9 mouse cellular contexts compared by ENCODE assay signal in genomic region chr15:99678063-99678800, GRCm38 (mm10). TPM values are rescaled to one million over a fixed set of nuclear protein-coding genes. Genes with fewer than 3 reads are reported as not detected.
DNase-seq lines count a peak whose midpoint lies in the region; ATAC-seq lines count a peak whose summit lies in the region.
"Had no signal": no experiment of that assay in that cellular context is flagged by ENCODE, and none has a peak within 500 bp of the region (broad histone marks: within the 10 kb centered on the region; RNA-seq: fewer than 3 reads in every experiment).

No protein-coding gene starts in this region.

- H3K4me1 ChIP-seq in midbrain, embryonic 10.5 days: peaks cover 30% of the 10 kb centered on the region
- H3K4me1 ChIP-seq in midbrain, embryonic 14.5 days (ENCODE audit: control insufficient read depth, insufficient read depth, low read length): peaks cover 42% of the 10 kb centered on the region
- no peaks in the 10 kb centered on the region; the same call in 1 of the 2 replicates for H3K4me1 ChIP-seq in embryonic facial prominence, embryonic 11.5 days (ENCODE audit: control insufficient read depth, insufficient read depth, low read length)

- DNase-seq in adrenal gland, adult 2 months: peak; percentile 39
- DNase-seq in adrenal gland, adult 8-10 months: no peak
- DNase-seq in midbrain, embryonic 10.5 days (ENCODE audit: low spot score): no peak
- no peak for DNase-seq in midbrain, embryonic 14.5 days
- peak; percentile 55 for DNase-seq in embryonic facial prominence, embryonic 11.5 days (ENCODE audit: low spot score)
- DNase-seq in lung, postnatal 36 days: peak; percentile 57

- H3K4me2 ChIP-seq in midbrain, embryonic 14.5 days (ENCODE audit: low read length): no peak overlapping the region
- no peak overlapping the region for H3K4me2 ChIP-seq in embryonic facial prominence, embryonic 11.5 days (ENCODE audit: low read depth, low read length)

- no peaks in the 10 kb centered on the region for H3K9me3 ChIP-seq in midbrain, embryonic 10.5 days (replicated peaks)
- H3K9me3 ChIP-seq in midbrain, embryonic 14.5 days (ENCODE audit: control insufficient read depth, low read length): no peaks in the 10 kb centered on the region
- H3K9me3 ChIP-seq in embryonic facial prominence, embryonic 11.5 days (replicated peaks; ENCODE audit: control insufficient read depth, low read length): no peaks in the 10 kb centered on the region

- H3K4me3 ChIP-seq in midbrain, embryonic 10.5 days: no peak overlapping the region
- no peak overlapping the region for H3K4me3 ChIP-seq in midbrain, embryonic 14.5 days (replicated peaks; ENCODE audit: low read depth, low read length)
- H3K4me3 ChIP-seq in embryonic facial prominence, embryonic 11.5 days (ENCODE audit: low read depth, low read length): no peak overlapping the region

- H3K27me3 ChIP-seq in midbrain, embryonic 10.5 days (ENCODE audit: low read depth, poor library complexity, severe bottlenecking): peaks cover 21% of the 10 kb centered on the region
- no peaks in the 10 kb centered on the region for H3K27me3 ChIP-seq in midbrain, embryonic 14.5 days (ENCODE audit: control insufficient read depth, insufficient read depth, low read length)
- H3K27me3 ChIP-seq in embryonic facial prominence, embryonic 11.5 days (ENCODE audit: control insufficient read depth, insufficient read depth, low read length): no peaks in the 10 kb centered on the region

- no peak for ATAC-seq in midbrain, embryonic 14.5 days (ENCODE audit: low FRiP score, low TSS enrichment)
- ATAC-seq in embryonic facial prominence, embryonic 11.5 days (replicated peaks; ENCODE audit: insufficient number of reproducible peaks, low FRiP score, low TSS enrichment, low read depth): peak; percentile 51; the same call in 1 of the 2 replicates
- ATAC-seq in megakaryocyte, adult 5-6 weeks (ENCODE audit: poor library complexity, severe bottlenecking): no peak
- ATAC-seq in activated CD4-positive, CD25-positive, alpha-beta regulatory T cell, adult 4 months: no peak

- H3K27ac ChIP-seq in midbrain, embryonic 10.5 days (replicated peaks): 0 out of 2 replicates have a peak overlapping the region, but pooled peaks have one; percentile 38
- no peak overlapping the region for H3K27ac ChIP-seq in midbrain, embryonic 14.5 days (replicated peaks; ENCODE audit: low read depth, low read length)
- no peak overlapping the region for H3K27ac ChIP-seq in embryonic facial prominence, embryonic 11.5 days (replicated peaks; ENCODE audit: low read depth, low read length)

- H3K36me3 ChIP-seq in midbrain, embryonic 10.5 days: no peaks in the 10 kb centered on the region
- H3K36me3 ChIP-seq in midbrain, embryonic 14.5 days (ENCODE audit: control insufficient read depth, insufficient read depth, low read length): peaks cover 23% of the 10 kb centered on the region
- no peaks in the 10 kb centered on the region for H3K36me3 ChIP-seq in embryonic facial prominence, embryonic 11.5 days (replicated peaks; ENCODE audit: control insufficient read depth, insufficient read depth, low read depth, low read length)

- no peak overlapping the region for H3K9ac ChIP-seq in midbrain, embryonic 14.5 days (replicated peaks; ENCODE audit: low read length)
- H3K9ac ChIP-seq in embryonic facial prominence, embryonic 11.5 days (replicated peaks; ENCODE audit: low read length): no peak overlapping the region

- WGBS in midbrain, embryonic 10.5 days: 14% methylated on average over 13 of the region's 13 CpGs
- WGBS in midbrain, embryonic 14.5 days: 15% methylated on average over 13 of the region's 13 CpGs
- 12% methylated on average over 13 of the region's 13 CpGs for WGBS in embryonic facial prominence, embryonic 11.5 days

RNA-seq across cellular contexts. Expression of gene Asic1, which starts 8.1 kb away (rescaled TPM):
- under 1 TPM; 0.59 to 0.72 TPM for total RNA-seq in adrenal gland, adult 2 months (2021)
- polyA plus RNA-seq in adrenal gland, adult 2 months (2012; rRNA removed): 0.37 and 0.71 TPM in 2 replicates
- total RNA-seq in adrenal gland, adult 8-10 months (2022): 1 to 10 TPM; 1.4 to 2.5 (median 1.8) TPM
- polyA plus RNA-seq in midbrain, embryonic 10.5 days (2016; fragmentation: Nextera tagmentation; extraction: Ambion mirVana): 6.0 and 14.9 TPM in 2 replicates
- polyA plus RNA-seq in midbrain, embryonic 14.5 days (2014; fragmentation: Nextera tagmentation; extraction: Ambion mirVana): 51.9 and 53.5 TPM in 2 replicates
- polyA plus RNA-seq in embryonic facial prominence, embryonic 11.5 days (2014; fragmentation: Nextera tagmentation; extraction: Ambion mirVana): 2.6 and 4.1 TPM in 2 replicates
- total RNA-seq in megakaryocyte, adult 5-6 weeks (2015): 0.05 TPM in 1 of 2 replicates, not detected in the other
- 0.11 TPM in 1 of 2 replicates, not detected in the other for total RNA-seq in megakaryocyte, adult 5-6 weeks (2017)
- under 1 TPM; 0.22 to 0.32 TPM for polyA plus RNA-seq in activated CD4-positive, CD25-positive, alpha-beta regulatory T cell, adult 4 months (2017; shearing (Covaris generic))

RNA-seq across cellular contexts. Expression of gene Smarcd1, which starts 23.7 kb away (rescaled TPM):
- 10 to 100 TPM; 37.6 to 53.6 TPM for total RNA-seq in adrenal gland, adult 2 months (2021)
- 74.6 and 76.9 TPM in 2 replicates for polyA plus RNA-seq in adrenal gland, adult 2 months (2012; rRNA removed)
- total RNA-seq in adrenal gland, adult 8-10 months (2022): 10 to 100 TPM; 45.2 to 90.5 (median 62.8) TPM
- polyA plus RNA-seq in midbrain, embryonic 10.5 days (2016; fragmentation: Nextera tagmentation; extraction: Ambion mirVana): 98.1 and 112 TPM in 2 replicates
- 127 and 136 TPM in 2 replicates for polyA plus RNA-seq in midbrain, embryonic 14.5 days (2014; fragmentation: Nextera tagmentation; extraction: Ambion mirVana)
- polyA plus RNA-seq in embryonic facial prominence, embryonic 11.5 days (2014; fragmentation: Nextera tagmentation; extraction: Ambion mirVana): 66.8 and 81.1 TPM in 2 replicates
- total RNA-seq in megakaryocyte, adult 5-6 weeks (2015): 12.0 and 12.4 TPM in 2 replicates
- total RNA-seq in megakaryocyte, adult 5-6 weeks (2017): 9.3 and 16.1 TPM in 2 replicates
- polyA plus RNA-seq in activated CD4-positive, CD25-positive, alpha-beta regulatory T cell, adult 4 months (2017; shearing (Covaris generic)): 10 to 100 TPM in 1 of 2 experiments, 1 to 10 TPM in 1; 8.6 to 10.8 TPM

RNA-seq across cellular contexts. Expression of gene Racgap1, which starts 26.8 kb away (rescaled TPM):
- 1 to 10 TPM; 2.8 to 3.7 TPM for total RNA-seq in adrenal gland, adult 2 months (2021)
- 2.6 and 2.7 TPM in 2 replicates for polyA plus RNA-seq in adrenal gland, adult 2 months (2012; rRNA removed)
- total RNA-seq in adrenal gland, adult 8-10 months (2022): 1 to 10 TPM; 2.5 to 5.6 (median 4.8) TPM
- 208 and 239 TPM in 2 replicates for polyA plus RNA-seq in midbrain, embryonic 10.5 days (2016; fragmentation: Nextera tagmentation; extraction: Ambion mirVana)
- polyA plus RNA-seq in midbrain, embryonic 14.5 days (2014; fragmentation: Nextera tagmentation; extraction: Ambion mirVana): 42.2 and 64.0 TPM in 2 replicates
- 147 and 152 TPM in 2 replicates for polyA plus RNA-seq in embryonic facial prominence, embryonic 11.5 days (2014; fragmentation: Nextera tagmentation; extraction: Ambion mirVana)
- total RNA-seq in megakaryocyte, adult 5-6 weeks (2015): 136 and 140 TPM in 2 replicates
- total RNA-seq in megakaryocyte, adult 5-6 weeks (2017): 184 and 201 TPM in 2 replicates
- 10 to 100 TPM; 33.2 to 33.3 TPM for polyA plus RNA-seq in activated CD4-positive, CD25-positive, alpha-beta regulatory T cell, adult 4 months (2017; shearing (Covaris generic))

RNA-seq across cellular contexts. Expression of gene Gm17349, which starts 27.1 kb away (rescaled TPM):
- 10 to 100 TPM; 22.1 to 33.4 TPM for total RNA-seq in adrenal gland, adult 2 months (2021)
- polyA plus RNA-seq in adrenal gland, adult 2 months (2012; rRNA removed): 111 and 156 TPM in 2 replicates
- 10 to 100 TPM; 30.4 to 55.2 (median 34.8) TPM for total RNA-seq in adrenal gland, adult 8-10 months (2022)
- not detected in 2 replicates for polyA plus RNA-seq in midbrain, embryonic 10.5 days (2016; fragmentation: Nextera tagmentation; extraction: Ambion mirVana)
- not detected in 2 replicates for polyA plus RNA-seq in midbrain, embryonic 14.5 days (2014; fragmentation: Nextera tagmentation; extraction: Ambion mirVana)
- polyA plus RNA-seq in embryonic facial prominence, embryonic 11.5 days (2014; fragmentation: Nextera tagmentation; extraction: Ambion mirVana): not detected in 2 replicates
- total RNA-seq in megakaryocyte, adult 5-6 weeks (2015): not detected in 2 replicates
- total RNA-seq in megakaryocyte, adult 5-6 weeks (2017): not detected in 2 replicates
- polyA plus RNA-seq in activated CD4-positive, CD25-positive, alpha-beta regulatory T cell, adult 4 months (2017; shearing (Covaris generic)): not detected
- polyA plus RNA-seq: C2C12 had no signal

RNA-seq across cellular contexts. Expression of gene Gpd1, which starts 39.1 kb away (rescaled TPM):
- total RNA-seq in adrenal gland, adult 2 months (2021): 1,000 to 10,000 TPM; 1,060 to 1,239 TPM
- polyA plus RNA-seq in adrenal gland, adult 2 months (2012; rRNA removed): 708 and 828 TPM in 2 replicates
- 100 to 1,000 TPM; 189 to 666 (median 461) TPM for total RNA-seq in adrenal gland, adult 8-10 months (2022)
- polyA plus RNA-seq in midbrain, embryonic 10.5 days (2016; fragmentation: Nextera tagmentation; extraction: Ambion mirVana): 0.40 and 0.62 TPM in 2 replicates
- 0.92 and 1.7 TPM in 2 replicates for polyA plus RNA-seq in midbrain, embryonic 14.5 days (2014; fragmentation: Nextera tagmentation; extraction: Ambion mirVana)
- 0.10 and 0.18 TPM in 2 replicates for polyA plus RNA-seq in embryonic facial prominence, embryonic 11.5 days (2014; fragmentation: Nextera tagmentation; extraction: Ambion mirVana)
- 0.11 TPM in 1 of 2 replicates, not detected in the other for total RNA-seq in megakaryocyte, adult 5-6 weeks (2015)
- 0.20 and 0.26 TPM in 2 replicates for total RNA-seq in megakaryocyte, adult 5-6 weeks (2017)
- under 1 TPM; 0.16 to 0.60 TPM for polyA plus RNA-seq in activated CD4-positive, CD25-positive, alpha-beta regulatory T cell, adult 4 months (2017; shearing (Covaris generic))

Comparison
In these comparisons a context has a peak if more than half of its experiments do, and no peak if none do; other contexts are left out.
1. DNase-seq: peak in adrenal gland, adult 2 months (single experiment), embryonic facial prominence, embryonic 11.5 days (single experiment) and lung, postnatal 36 days (single experiment); none in adrenal gland, adult 8-10 months (single experiment), midbrain, embryonic 10.5 days (single experiment) and midbrain, embryonic 14.5 days (single experiment).